Mouse (Mus musculus) thymus, adult 2 months (tissue): ENCODE measurements at regions not wholly inside any gene's neighbourhood (a gene's known extent, or its start where the extent isn't known, plus 50 kb on each side); places are given as distances from the start of the nearest gene placed in this dataset.

ENCODE experiments used
- CTCF ChIP-seq: fragments of 200-500 bp; IDR thresholded peaks from 2 replicates; pipeline ENCODE4 v1.5.1; 2012; ENCODE audit warnings: mild to moderate bottlenecking, control low read depth, low read length, moderate library complexity, borderline replicate concordance; ENCODE audit not compliant: control insufficient read depth, poor library complexity, insufficient read depth; ENCODE audit errors: extremely low read depth
- POLR2A ChIP-seq: fragments of 200-500 bp; IDR thresholded peaks from 2 replicates; pipeline ENCODE4 v1.6.1; 2012; ENCODE audit warnings: mild to moderate bottlenecking, low read length, control low read depth, moderate library complexity; ENCODE audit not compliant: control insufficient read depth, poor library complexity, insufficient read depth; ENCODE audit errors: extremely low read depth

GRCm38 (mm10) chr3:50615384-50616285 is 172.2 kb upstream of the Slc7a11 start:
- TF ChIP-seq POLR2A (no peak), CTCF (no peak)
